Mouse (Mus musculus): ENCODE results near the gene Opcml.

- TF ChIP-seq CTCF (IDR thresholded peaks at IDR 0.05; ENCODE audit: extremely low read depth, insufficient read depth, insufficient read length, insufficient replicate concordance): no peak
- no peak for TF ChIP-seq POLR2A (IDR thresholded peaks at IDR 0.05; ENCODE audit: low read depth, low read length)
These were observed 1141.5 kb downstream of the Opcml start for GRCm38 (mm10) chr9:28932069-28932468.

Data from spleen, adult 2 months (tissue).